Mouse (Mus musculus) macrophage (primary cell): ENCODE results near the gene Actb. TPM values are rescaled to one million over a fixed set of nuclear protein-coding genes. Genes with fewer than 3 reads are reported as not detected.

Source experiments
- H3K27ac ChIP-seq: fragments of 350-480 bp; formaldehyde crosslinking; 2 replicates; pipeline ENCODE4 v1.9.0; 2021
- H3K36me3 ChIP-seq: fragments of 350-480 bp; formaldehyde crosslinking; 2 replicates; pipeline ENCODE4 v1.9.0; 2021; ENCODE audit errors: inconsistent target
- H3K4me3 ChIP-seq: fragments of 350-480 bp; formaldehyde crosslinking; 2 replicates; pipeline ENCODE4 v1.9.0; 2021; ENCODE audit errors: inconsistent target
- H3K79me2 ChIP-seq: fragments of 350-480 bp; formaldehyde crosslinking; 2 replicates; pipeline ENCODE4 v1.9.0; 2021; ENCODE audit errors: inconsistent target
- WGBS: methylation state at CpG from one replicate; pipeline ENCODE4 v1.1.7; 2026; ENCODE audit warnings: inconsistent platforms; ENCODE audit not compliant: missing documents; 5-methylcytosine and 5-hydroxymethylcytosine counted together
- polyA plus RNA-seq: library from polyadenylated mRNA; stranded (reverse); fragments of 250-400 nt; gene quantifications from 3 replicates; pipeline ENCODE4 v1.2.4, GENCODE M21; 2018; ENCODE audit warnings: inconsistent platforms
- total RNA-seq, 78 experiments: library from RNA; depleted of rRNA; stranded (reverse); fragments of 250-400 nt; gene quantifications; 1 replicate in 9 of 78; 2 replicates in 24 of 78; 3 replicates in 43 of 78; 4 replicates in 2 of 78; pipeline ENCODE4 v1.2.4; 2018; ENCODE audit warnings: inconsistent platforms in 56 of 78

The Actb gene
- total RNA-seq (2018; cell fraction: chromatin; rRNA removed) = 1,000 to 10,000 TPM in 20 of 26 experiments, 100 to 1,000 TPM in 6; 611 to 2,451 (median 1,466) TPM
- over 10,000 TPM in 12 of 26 experiments, 1,000 to 10,000 TPM in 14; 5,675 to 13,626 (median 9,300) TPM for total RNA-seq (2018; cell fraction: cytosol; rRNA removed)
- total RNA-seq (2018; cell fraction: nucleus; rRNA removed) = over 10,000 TPM in 1 of 26 experiments, 1,000 to 10,000 TPM in 25; 1,921 to 11,492 (median 4,963) TPM
- polyA plus RNA-seq = 4,180 to 7,540 TPM (median 4,195 TPM) in 3 replicates

- peak within 1 kb of the TSS; percentile 100 for H3K27ac ChIP-seq
- peaks cover 21% of the 10 kb centered on the region for H3K36me3 ChIP-seq
- peaks cover 59% of the 10 kb centered on the region for H3K79me2 ChIP-seq
- peak within 1 kb of the TSS; percentile 83 for H3K4me3 ChIP-seq
- WGBS = under 1% methylated on average over 40 of the region's 41 CpGs
Measured at GRCm38 (mm10) chr5:142906532-142907047, at the start of gene Actb. Actb (minus strand) TSS chr5:142906754.

GRCm38 (mm10) chr5:142953641-142954040 lies 47.1 kb upstream of the Actb start:
- Histone ChIP-seq H3K27ac (no peak overlapping the region), H3K4me3 (no peak overlapping the region), H3K36me3 (no peaks in the 10 kb centered on the region), H3K79me2 (no peaks in the 10 kb centered on the region)
- WGBS = 65% methylated on average over 3 of the region's 3 CpGs

DNA sequence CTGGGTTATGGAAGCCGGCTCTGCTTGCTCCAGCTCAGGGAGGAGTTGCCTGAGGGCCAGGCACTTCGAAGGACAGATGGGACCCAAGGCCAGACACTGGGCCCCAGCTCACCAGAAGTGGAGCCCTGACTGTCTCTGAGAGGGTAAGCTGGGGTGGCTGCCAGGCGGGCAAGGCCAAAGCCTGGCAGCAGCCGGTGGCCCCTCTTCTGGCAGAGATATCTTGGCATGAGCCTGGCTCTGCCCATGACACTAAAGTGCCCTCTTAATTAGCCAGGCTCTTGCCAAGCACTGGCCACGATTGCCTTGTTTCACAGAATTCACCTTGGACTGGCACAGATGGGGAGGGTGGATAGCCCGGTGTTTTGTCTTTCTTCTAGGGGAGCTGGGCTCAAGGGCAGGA lies 43.9 kb upstream of the Actb start:
- 90% methylated on average over 6 of the region's 6 CpGs for WGBS
- Histone ChIP-seq H3K36me3 (no peaks in the 10 kb centered on the region), H3K27ac (no peak overlapping the region), H3K4me3 (no peak overlapping the region), H3K79me2 (no peaks in the 10 kb centered on the region)

DNA sequence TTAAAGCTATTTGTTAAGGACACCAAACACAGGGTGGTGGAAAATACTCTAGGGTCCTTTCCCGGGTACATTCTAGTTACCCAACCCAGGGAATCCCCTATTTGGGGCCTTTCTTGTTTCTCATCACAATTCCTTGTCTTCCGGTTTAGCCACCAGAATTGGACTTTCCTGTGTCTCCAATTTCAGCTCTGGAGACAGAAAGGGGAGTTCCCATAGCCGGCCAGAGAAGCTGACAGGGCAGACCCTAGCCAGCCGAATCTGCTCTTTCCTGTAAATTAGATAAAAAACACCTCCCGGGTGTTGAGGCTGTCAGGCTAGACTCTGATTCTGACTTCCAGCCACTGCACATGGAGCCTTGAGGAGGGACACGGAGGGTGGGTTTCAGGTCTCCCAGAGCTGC lies 43.0 kb upstream of the Actb start:
- H3K79me2 ChIP-seq = no peaks in the 10 kb centered on the region
- WGBS = 76% methylated on average over 6 of the region's 6 CpGs
- no peak overlapping the region for H3K4me3 ChIP-seq
- no peak overlapping the region for H3K27ac ChIP-seq
- no peaks in the 10 kb centered on the region for H3K36me3 ChIP-seq

- H3K36me3 ChIP-seq = no peaks in the 10 kb centered on the region
- H3K27ac ChIP-seq = no peak overlapping the region
- WGBS = 89% methylated on average over 7 of the region's 7 CpGs
- H3K79me2 ChIP-seq = no peaks in the 10 kb centered on the region
- no peak overlapping the region for H3K4me3 ChIP-seq
Measured at GRCm38 (mm10) chr5:142947460-142947859, 40.9 kb upstream of the Actb start.

- WGBS = 75% methylated on average over 7 of the region's 8 CpGs
- no peaks in the 10 kb centered on the region for H3K36me3 ChIP-seq
- no peaks in the 10 kb centered on the region for H3K79me2 ChIP-seq
- no peak overlapping the region for H3K4me3 ChIP-seq
- no peak overlapping the region for H3K27ac ChIP-seq
Measured at GRCm38 (mm10) chr5:142944979-142945682, 38.6 kb upstream of the Actb start.

- H3K27ac ChIP-seq = no peak overlapping the region
- no peak overlapping the region for H3K4me3 ChIP-seq
- 60% methylated on average over 2 of the region's 2 CpGs for WGBS
- H3K79me2 ChIP-seq = no peaks in the 10 kb centered on the region
- no peaks in the 10 kb centered on the region for H3K36me3 ChIP-seq
Measured at GRCm38 (mm10) chr5:142940393-142940792, 33.8 kb upstream of the Actb start.

DNA sequence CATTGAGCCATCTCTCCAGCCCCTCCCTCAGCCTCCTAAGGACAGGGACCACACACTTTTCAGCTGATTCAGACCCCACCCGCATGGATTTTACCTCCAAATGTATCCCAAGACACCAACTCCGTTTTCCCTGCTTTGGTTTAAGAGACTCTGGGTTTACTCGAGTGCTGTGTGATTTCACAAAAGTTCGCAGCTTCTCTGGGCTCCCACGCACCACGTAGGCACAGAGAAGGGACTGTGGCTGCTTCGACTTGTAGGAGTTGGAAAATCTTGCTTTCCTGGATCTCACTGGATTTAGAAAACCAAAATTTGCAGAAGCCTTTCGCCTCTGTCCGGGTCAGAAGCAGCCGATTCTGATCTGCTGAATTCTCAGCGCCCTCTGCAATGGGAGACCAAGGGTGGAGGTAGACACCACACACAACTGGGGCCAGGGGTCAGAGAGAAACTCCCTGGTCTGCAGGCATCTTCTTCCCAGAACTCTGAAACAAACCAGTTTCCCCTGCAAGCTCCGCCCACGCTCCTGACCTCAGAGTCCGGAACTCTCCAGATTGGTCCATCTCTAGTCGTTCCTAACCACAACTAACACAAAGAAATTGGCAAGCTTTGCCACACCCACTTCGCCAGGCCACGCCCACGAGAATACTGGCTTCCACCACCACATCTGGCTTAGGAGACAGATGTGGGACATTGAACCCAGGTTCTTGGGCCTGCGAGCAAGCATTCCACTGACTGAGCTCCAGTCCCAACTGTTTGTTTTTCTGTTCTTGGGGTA lies 31.6 kb upstream of the Actb start:
- no peak overlapping the region for H3K27ac ChIP-seq
- no peaks in the 10 kb centered on the region for H3K36me3 ChIP-seq
- H3K4me3 ChIP-seq = no peak overlapping the region
- no peaks in the 10 kb centered on the region; the same call in 1 of the 2 replicates for H3K79me2 ChIP-seq
- 57% methylated on average over 18 of the region's 19 CpGs for WGBS

DNA sequence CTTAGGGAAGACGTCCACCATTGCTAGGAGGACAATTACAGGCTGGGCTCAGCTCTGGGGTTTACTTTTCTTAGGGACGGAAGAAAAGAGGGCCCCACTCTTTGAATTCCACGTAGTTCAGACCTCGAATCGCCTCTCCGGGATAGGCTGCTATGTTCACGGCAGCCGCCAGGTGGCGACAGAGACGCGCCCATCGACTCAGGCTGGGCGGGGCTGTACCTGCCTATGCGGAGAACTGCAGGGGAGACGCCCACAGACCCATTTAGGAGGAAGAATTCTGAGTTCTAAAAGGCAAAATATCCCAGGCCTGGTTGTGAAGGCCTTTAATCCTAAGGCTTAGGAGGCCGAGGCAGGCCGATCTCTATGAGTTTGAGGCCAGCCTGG lies 29.8 kb upstream of the Actb start:
- 6% methylated on average over 16 of the region's 17 CpGs for whole genome bisulfite sequencing
- H3K4me3 ChIP-seq = no peak overlapping the region
- H3K36me3 ChIP-seq = no peaks in the 10 kb centered on the region
- no peak overlapping the region for H3K27ac ChIP-seq
- H3K79me2 ChIP-seq = peaks cover 17% of the 10 kb centered on the region

DNA sequence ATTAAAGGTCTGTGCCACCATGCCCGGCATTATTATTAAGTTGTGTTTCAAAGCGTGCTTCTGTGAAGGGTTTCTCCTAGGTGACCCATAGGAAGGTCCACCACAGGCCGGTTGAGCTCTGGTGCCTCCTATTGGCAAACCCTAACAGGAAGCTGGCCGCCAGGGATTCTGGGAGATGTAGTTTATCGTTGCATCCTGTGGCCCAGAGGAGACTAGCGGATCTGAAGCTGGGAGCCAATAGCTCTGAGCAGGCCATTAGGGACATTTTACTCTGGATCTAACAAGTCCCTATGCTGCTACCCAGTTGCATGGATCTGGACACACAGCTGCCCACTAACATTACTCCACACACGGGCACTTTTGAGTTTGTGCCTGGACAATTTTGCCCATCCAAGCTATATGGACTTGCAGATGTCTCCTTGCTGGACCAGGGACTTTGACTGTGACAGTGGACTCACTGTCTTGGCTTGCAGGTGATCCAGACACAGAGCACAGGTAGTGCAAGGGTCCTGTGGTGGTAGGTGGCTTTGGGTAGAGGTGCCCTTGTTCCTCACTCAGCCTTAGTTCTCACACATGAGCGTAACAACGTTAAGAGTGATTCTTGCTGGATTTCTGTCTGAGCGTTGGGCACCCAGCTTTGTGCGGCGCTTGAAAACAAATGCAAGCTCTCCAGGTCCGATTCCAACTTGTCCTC lies 29.2 kb upstream of the Actb start:
- H3K4me3 ChIP-seq = no peak overlapping the region
- H3K36me3 ChIP-seq = no peaks in the 10 kb centered on the region
- H3K79me2 ChIP-seq = peaks cover 22% of the 10 kb centered on the region
- no peak overlapping the region for H3K27ac ChIP-seq
- WGBS = 44% methylated on average over 13 of the region's 13 CpGs

GRCm38 (mm10) chr5:142932731-142933130 lies 26.2 kb upstream of the Actb start:
- WGBS = 64% methylated on average over 8 of the region's 8 CpGs
- Histone ChIP-seq H3K4me3 (no peak overlapping the region), H3K27ac (no peak overlapping the region), H3K79me2 (peaks cover 38% of the 10 kb centered on the region), H3K36me3 (no peaks in the 10 kb centered on the region)

- 8% methylated on average over 8 of the region's 9 CpGs for WGBS
- Histone ChIP-seq H3K4me3 (peak overlapping the region; percentile 6; the same call in 1 of the 2 replicates), H3K36me3 (no peaks in the 10 kb centered on the region), H3K27ac (peak overlapping the region; percentile 48), H3K79me2 (peaks cover 38% of the 10 kb centered on the region)
Measured at GRCm38 (mm10) chr5:142932084-142932685, 25.6 kb upstream of the Actb start.

DNA sequence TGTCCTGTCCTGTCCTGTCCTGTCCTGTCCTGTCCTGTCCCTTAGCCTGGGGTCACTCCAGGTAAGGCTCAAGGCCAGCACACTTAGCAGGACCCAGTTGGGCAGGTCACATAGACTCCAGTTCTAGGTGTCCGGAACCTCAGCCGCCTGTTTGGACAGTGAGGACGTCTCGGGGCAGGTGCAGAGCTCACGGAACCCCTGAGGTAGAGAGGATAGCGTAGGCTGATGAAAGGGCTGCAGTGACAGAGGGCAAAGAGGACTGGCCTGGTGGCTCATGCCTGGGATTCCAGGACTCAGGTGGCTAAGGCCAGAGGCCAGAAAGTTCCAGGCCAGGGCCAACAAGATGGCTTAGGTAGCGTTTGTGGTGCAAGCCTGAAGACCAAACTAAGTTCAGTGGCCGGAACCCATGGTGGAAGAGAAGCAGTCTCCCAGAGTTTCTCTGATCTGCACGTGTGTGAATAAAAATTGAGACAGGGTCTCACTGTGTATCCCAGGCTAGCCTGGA lies 24.7 kb upstream of the Actb start:
- Histone ChIP-seq H3K27ac (peak overlapping the region; percentile 48; the same call in 1 of the 2 replicates), H3K36me3 (no peaks in the 10 kb centered on the region), H3K79me2 (peaks cover 38% of the 10 kb centered on the region), H3K4me3 (no peak overlapping the region)
- 92% methylated on average over 9 of the region's 9 CpGs for WGBS

GRCm38 (mm10) chr5:142929400-142929752 lies 22.8 kb upstream of the Actb start:
- peaks cover 38% of the 10 kb centered on the region for H3K79me2 ChIP-seq
- H3K27ac ChIP-seq = peak overlapping the region; percentile 99
- H3K36me3 ChIP-seq = no peaks in the 10 kb centered on the region
- H3K4me3 ChIP-seq = peak overlapping the region; percentile 61
- 15% methylated on average over 4 of the region's 4 CpGs for WGBS
